Mouse (Mus musculus) midbrain, embryonic 13.5 days (tissue): ENCODE results near the gene Setd7. TPM values are rescaled to one million over a fixed set of nuclear protein-coding genes. Genes with fewer than 3 reads are reported as not detected.

ENCODE experiments used
- ATAC-seq: fragments of 200-750 bp; cut with Nextera tagmentation; 2 replicates; pipeline ENCODE4 v1.8.0; 2017; ENCODE audit warnings: mild to moderate bottlenecking, moderate TSS enrichment, moderate library complexity
- H3K27ac ChIP-seq: fragments of 300-500 bp; sonication (generic); 2 replicates; pipeline ENCODE4 v1.5.1; 2015; ENCODE audit warnings: inconsistent platforms, mild to moderate bottlenecking, moderate library complexity
- H3K27me3 ChIP-seq: fragments of 300-500 bp; sonication (generic); 2 replicates; pipeline ENCODE4 v1.6.1; 2015; ENCODE audit warnings: mild to moderate bottlenecking, inconsistent platforms
- H3K36me3 ChIP-seq: fragments of 300-500 bp; sonication (generic); 2 replicates; pipeline ENCODE4 v1.6.1; 2015; ENCODE audit warnings: mild to moderate bottlenecking, inconsistent platforms
- H3K4me1 ChIP-seq: fragments of 300-500 bp; sonication (generic); replicated peaks from 2 replicates; pipeline ENCODE4 v1.6.1; 2015; ENCODE audit warnings: inconsistent platforms
- H3K4me2 ChIP-seq: fragments of 300-500 bp; sonication (generic); replicated peaks from 2 replicates; pipeline ENCODE4 v1.6.1; 2015; ENCODE audit warnings: moderate library complexity, mild to moderate bottlenecking, inconsistent platforms
- H3K4me3 ChIP-seq: fragments of 300-500 bp; sonication (generic); replicated peaks from 2 replicates; pipeline ENCODE4 v1.5.1; 2015; ENCODE audit warnings: mild to moderate bottlenecking, inconsistent platforms
- H3K9ac ChIP-seq: fragments of 300-500 bp; sonication (generic); replicated peaks from 2 replicates; pipeline ENCODE4 v1.6.1; 2015; ENCODE audit warnings: mild to moderate bottlenecking, inconsistent platforms
- H3K9me3 ChIP-seq: fragments of 300-500 bp; sonication (generic); 2 replicates; pipeline ENCODE4 v1.6.1; 2016; ENCODE audit warnings: mild to moderate bottlenecking, inconsistent platforms
- WGBS: fragments of 180-500 bp; shearing (Covaris S2); methylation state at CpG from one replicate; pipeline ENCODE4 v1.1.7; 2015; 5-methylcytosine and 5-hydroxymethylcytosine counted together
- polyA plus RNA-seq: library from polyadenylated mRNA; unstranded; fragments of >200 nt; fragmentation: Nextera tagmentation; extraction: Ambion mirVana; gene quantifications from 2 replicates; pipeline ENCODE4 v1.2.1, GENCODE M21; 2015

Setd7 gene
- polyA plus RNA-seq, 1 experiment from 2014 or later: 4.6 TPM

- WGBS: 91% methylated on average over 5 of the region's 5 CpGs
- Histone ChIP-seq H3K4me2 (no peak overlapping the region), H3K9me3 (no peaks in the 10 kb centered on the region), H3K4me1 (0 out of 2 replicates have a peak, but pooled peaks cover 3% of the 10 kb centered on the region), H3K9ac (no peak overlapping the region), H3K4me3 (no peak overlapping the region), H3K36me3 (peaks cover 92% of the 10 kb centered on the region), H3K27me3 (no peaks in the 10 kb centered on the region), H3K27ac (peak overlapping the region; percentile 51; the same call in 1 of the 2 replicates)
- ATAC-seq: no peak
Observed at GRCm38 (mm10) chr3:51532282-51532620, 28.4 kb downstream of the Setd7 start.

GRCm38 (mm10) chr3:51531473-51532281, 29.0 kb downstream of the Setd7 start:
- Histone ChIP-seq H3K4me3 (no peak overlapping the region), H3K4me2 (no peak overlapping the region), H3K4me1 (0 out of 2 replicates have a peak, but pooled peaks cover 3% of the 10 kb centered on the region), H3K36me3 (peaks cover 94% of the 10 kb centered on the region), H3K9ac (no peak overlapping the region), H3K27me3 (no peaks in the 10 kb centered on the region), H3K27ac (peak overlapping the region; percentile 51; the same call in 1 of the 2 replicates), H3K9me3 (no peaks in the 10 kb centered on the region)
- 87% methylated on average over 13 of the region's 13 CpGs for WGBS
- peak; percentile 24; the same call in 1 of the 2 replicates for ATAC-seq

- Histone ChIP-seq H3K27me3 (no peaks in the 10 kb centered on the region), H3K36me3 (peaks cover 95% of the 10 kb centered on the region), H3K9ac (no peak overlapping the region), H3K4me2 (no peak overlapping the region), H3K9me3 (no peaks in the 10 kb centered on the region), H3K4me3 (no peak overlapping the region), H3K27ac (no peak overlapping the region), H3K4me1 (0 out of 2 replicates have a peak, but pooled peaks cover 2% of the 10 kb centered on the region)
- ATAC-seq: no peak
- 93% methylated on average over 13 of the region's 13 CpGs for WGBS
Observed at GRCm38 (mm10) chr3:51526891-51527290, 33.8 kb downstream of the Setd7 start.

GRCm38 (mm10) chr3:51525186-51525785, 35.4 kb downstream of the Setd7 start:
- no peaks in the 10 kb centered on the region for H3K4me1 ChIP-seq
- ATAC-seq: no peak
- no peaks in the 10 kb centered on the region for H3K27me3 ChIP-seq
- no peak overlapping the region for H3K9ac ChIP-seq
- no peak overlapping the region for H3K4me3 ChIP-seq
- no peak overlapping the region for H3K4me2 ChIP-seq
- 89% methylated on average over 16 of the region's 16 CpGs for WGBS
- H3K27ac ChIP-seq: no peak overlapping the region
- peaks cover 96% of the 10 kb centered on the region for H3K36me3 ChIP-seq
- H3K9me3 ChIP-seq: no peaks in the 10 kb centered on the region

- H3K9ac ChIP-seq: no peak overlapping the region
- no peaks in the 10 kb centered on the region for H3K9me3 ChIP-seq
- H3K4me1 ChIP-seq: no peaks in the 10 kb centered on the region
- H3K4me2 ChIP-seq: no peak overlapping the region
- ATAC-seq: no peak
- H3K36me3 ChIP-seq: peaks cover 76% of the 10 kb centered on the region
- H3K27ac ChIP-seq: no peak overlapping the region
- WGBS: 95% methylated on average over 14 of the region's 14 CpGs
- H3K27me3 ChIP-seq: no peaks in the 10 kb centered on the region
- H3K4me3 ChIP-seq: no peak overlapping the region
Observed at GRCm38 (mm10) chr3:51521262-51521661, 39.4 kb downstream of the Setd7 start.

GRCm38 (mm10) chr3:51518763-51519121, 41.9 kb downstream of the Setd7 start:
- H3K27me3 ChIP-seq: no peaks in the 10 kb centered on the region
- H3K9ac ChIP-seq: no peak overlapping the region
- H3K4me1 ChIP-seq: no peaks in the 10 kb centered on the region
- no peak for ATAC-seq
- WGBS: 75% methylated on average over 8 of the region's 8 CpGs
- no peak overlapping the region for H3K4me2 ChIP-seq
- H3K4me3 ChIP-seq: no peak overlapping the region
- H3K9me3 ChIP-seq: no peaks in the 10 kb centered on the region
- H3K27ac ChIP-seq: no peak overlapping the region
- peaks cover 55% of the 10 kb centered on the region for H3K36me3 ChIP-seq

- no peaks in the 10 kb centered on the region for H3K4me1 ChIP-seq
- WGBS: 74% methylated on average over 12 of the region's 12 CpGs
- peaks cover 48% of the 10 kb centered on the region for H3K36me3 ChIP-seq
- no peak for ATAC-seq
- no peaks in the 10 kb centered on the region for H3K27me3 ChIP-seq
- no peak overlapping the region for H3K4me3 ChIP-seq
- H3K9ac ChIP-seq: no peak overlapping the region
- no peak overlapping the region for H3K27ac ChIP-seq
- H3K9me3 ChIP-seq: no peaks in the 10 kb centered on the region
- no peak overlapping the region for H3K4me2 ChIP-seq
Observed at GRCm38 (mm10) chr3:51517878-51518762, 42.6 kb downstream of the Setd7 start.

- Histone ChIP-seq H3K27ac (no peak overlapping the region), H3K4me3 (no peak overlapping the region), H3K9ac (no peak overlapping the region), H3K27me3 (no peaks in the 10 kb centered on the region), H3K4me1 (no peaks in the 10 kb centered on the region), H3K4me2 (no peak overlapping the region), H3K9me3 (no peaks in the 10 kb centered on the region), H3K36me3 (peaks cover 42% of the 10 kb centered on the region)
- 80% methylated on average over 4 of the region's 4 CpGs for WGBS
- no peak for ATAC-seq
Observed at GRCm38 (mm10) chr3:51517467-51517866, 43.2 kb downstream of the Setd7 start.

- WGBS: 99% methylated on average over 5 of the region's 5 CpGs
- Histone ChIP-seq H3K4me1 (no peaks in the 10 kb centered on the region), H3K9ac (no peak overlapping the region), H3K4me2 (no peak overlapping the region), H3K9me3 (no peaks in the 10 kb centered on the region), H3K27ac (no peak overlapping the region), H3K27me3 (no peaks in the 10 kb centered on the region), H3K36me3 (peaks cover 3% of the 10 kb centered on the region; the same call in 1 of the 2 replicates), H3K4me3 (no peak overlapping the region)
- ATAC-seq: no peak
Observed at GRCm38 (mm10) chr3:51511983-51512382, 48.7 kb downstream of the Setd7 start.

GRCm38 (mm10) chr3:51510903-51511302, 49.8 kb downstream of the Setd7 start:
- Histone ChIP-seq H3K9ac (no peak overlapping the region), H3K4me2 (no peak overlapping the region), H3K4me3 (no peak overlapping the region), H3K36me3 (no peaks in the 10 kb centered on the region), H3K4me1 (no peaks in the 10 kb centered on the region), H3K27me3 (no peaks in the 10 kb centered on the region), H3K9me3 (no peaks in the 10 kb centered on the region), H3K27ac (no peak overlapping the region)
- ATAC-seq: 0 out of 2 replicates have a peak, but pooled peaks have one; percentile 30
- 29% methylated on average over 8 of the region's 8 CpGs for WGBS

- Histone ChIP-seq H3K9me3 (no peaks in the 10 kb centered on the region), H3K9ac (no peak overlapping the region), H3K4me3 (no peak overlapping the region), H3K27me3 (no peaks in the 10 kb centered on the region), H3K27ac (no peak overlapping the region), H3K4me2 (no peak overlapping the region), H3K4me1 (peaks cover 7% of the 10 kb centered on the region; the same call in 1 of the 2 replicates), H3K36me3 (no peaks in the 10 kb centered on the region)
- 60% methylated on average over 19 of the region's 19 CpGs for WGBS
- ATAC-seq: no peak
Observed at GRCm38 (mm10) chr3:51505465-51505864, 55.2 kb downstream of the Setd7 start.
